Mouse (Mus musculus) urinary bladder, postnatal 36 days (tissue): ENCODE results near the gene Kcng3.

Experiments
- DNase-seq, 2 experiments: peaks; one replicate each; pipeline ENCODE4 v3.0.0; 2022; ENCODE audit warnings: low spot score in 2 of 2, mixed read lengths in 1 of 2

The Kcng3 gene

GRCm38 (mm10) chr17:83631783-83632652 lies at the start of gene Kcng3:
Gene Kcng3 (minus strand): TSS chr17:83631895.
- DNase-seq = peak; percentile 16 to 17

GRCm38 (mm10) chr17:83677370-83677769 lies 45.7 kb upstream of the Kcng3 start:
- DNase-seq = no peak

DNA sequence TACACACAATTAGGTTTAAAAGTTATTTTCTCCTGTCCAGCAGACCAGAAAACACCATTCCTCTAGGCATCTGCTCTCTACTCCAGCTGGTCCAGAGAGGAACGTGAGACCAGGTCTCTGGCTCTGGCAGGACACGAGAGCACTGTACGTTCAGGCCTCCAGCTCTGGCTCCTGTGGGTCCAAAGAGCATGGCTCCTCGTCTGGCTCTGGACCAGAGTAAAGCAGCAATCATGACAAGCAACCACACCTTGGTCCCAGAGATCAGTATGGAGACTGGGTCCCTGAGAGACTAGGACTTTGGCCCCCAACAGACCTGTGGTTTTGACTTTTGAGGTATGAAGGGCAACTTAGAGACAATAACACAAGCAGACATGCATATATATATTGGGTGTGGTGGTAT lies 41.0 kb upstream of the Kcng3 start:
- DNase-seq = no peak

DNA sequence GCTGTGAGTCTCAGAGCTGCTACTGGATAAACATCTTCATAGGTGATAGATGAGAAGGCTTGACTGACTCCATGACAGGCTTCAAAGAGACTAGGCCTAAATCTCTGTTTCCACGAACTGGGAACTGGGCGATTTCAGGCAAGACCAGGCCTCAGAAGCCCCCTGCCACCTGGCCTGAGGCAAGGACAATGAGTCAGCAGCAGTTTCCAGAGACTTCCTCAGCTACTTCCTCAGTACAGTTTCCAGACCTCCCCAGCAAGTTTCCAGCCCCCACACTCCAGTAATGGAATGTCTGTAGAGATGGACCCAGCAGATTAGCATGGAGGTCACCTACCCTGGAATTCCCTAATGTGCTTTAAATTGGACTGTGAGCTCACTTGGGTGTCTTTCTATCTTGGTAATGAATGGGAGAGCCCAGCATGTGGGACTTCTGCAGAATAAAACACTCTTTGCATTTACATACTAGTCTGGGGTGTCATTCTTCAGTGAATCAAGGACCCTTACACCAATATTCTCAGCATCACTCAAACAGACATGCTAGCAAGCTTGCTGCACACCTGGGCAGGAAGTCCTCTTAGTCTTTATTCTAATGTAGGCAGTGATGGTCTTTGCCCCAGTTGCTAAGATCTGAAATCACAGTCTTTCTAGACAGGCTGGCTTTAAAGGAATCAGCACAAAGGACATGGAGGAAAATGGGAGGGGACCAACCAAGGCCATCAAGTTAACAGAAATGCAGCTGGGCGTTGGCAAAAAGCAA lies 36.4 kb upstream of the Kcng3 start:
- DNase-seq = no peak

DNA sequence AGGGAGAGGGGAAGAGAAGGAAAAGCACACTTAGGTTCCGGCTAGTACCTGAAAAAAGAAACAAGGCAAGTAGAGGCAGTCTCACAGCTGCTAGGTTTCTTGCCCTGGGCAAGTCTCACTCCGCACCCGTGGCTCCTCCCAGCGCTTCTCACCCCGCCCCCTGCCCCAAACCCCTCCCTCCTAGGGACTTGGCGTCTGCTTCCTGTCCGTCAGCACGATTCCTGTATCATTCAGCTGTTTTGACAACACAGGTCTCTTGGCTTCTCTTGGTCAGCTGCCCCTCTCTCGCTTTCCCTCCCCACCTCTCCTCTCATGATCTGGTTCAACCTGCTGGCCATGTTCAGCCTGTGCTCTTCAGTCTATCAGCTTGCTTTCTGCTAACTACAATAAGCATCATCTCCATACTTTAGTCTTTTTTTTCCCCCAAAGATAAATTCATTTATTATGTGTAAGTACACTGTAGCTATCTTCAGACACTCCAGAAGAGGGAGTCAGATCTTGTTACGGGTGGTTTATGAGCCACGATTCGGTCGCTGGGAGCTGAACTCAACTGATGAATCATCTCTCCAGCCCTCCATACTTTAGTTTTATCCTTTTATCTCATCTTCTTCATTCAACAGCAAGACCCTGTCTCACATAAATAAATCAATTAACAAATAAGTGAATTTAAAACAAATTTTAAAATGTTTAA lies 35.0 kb upstream of the Kcng3 start:
- no peak for DNase-seq

GRCm38 (mm10) chr17:83664761-83665160 lies 33.1 kb upstream of the Kcng3 start:
- DNase-seq = no peak

DNA sequence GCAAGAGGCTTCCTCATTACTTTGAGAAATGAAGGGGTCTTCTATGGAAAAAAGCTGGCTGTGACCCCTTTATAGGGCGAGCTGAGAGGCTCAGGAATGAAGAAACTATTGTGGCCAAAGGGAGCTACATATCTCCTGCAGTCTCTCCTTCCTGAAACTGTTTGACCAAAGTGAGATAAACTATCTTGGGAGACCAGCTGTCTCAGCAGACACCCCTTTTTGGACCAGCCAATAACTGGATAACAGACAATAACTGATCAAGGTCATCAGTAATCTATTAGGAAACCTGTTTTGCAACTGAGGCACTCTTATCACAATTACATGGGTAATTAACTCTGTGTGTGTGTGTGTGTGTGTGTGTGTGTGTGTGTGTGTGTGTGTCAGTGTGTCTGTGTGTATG lies 27.2 kb upstream of the Kcng3 start:
- no peak for DNase-seq

- DNase-seq = no peak
Observed at GRCm38 (mm10) chr17:83657375-83657774, 25.7 kb upstream of the Kcng3 start.

GRCm38 (mm10) chr17:83655732-83656131 lies 24.0 kb upstream of the Kcng3 start:
- DNase-seq = no peak

GRCm38 (mm10) chr17:83654651-83655136 lies 23.0 kb upstream of the Kcng3 start:
- DNase-seq = no peak

GRCm38 (mm10) chr17:83653635-83654034 lies 21.9 kb upstream of the Kcng3 start:
- DNase-seq = no peak

- DNase-seq = no peak
Observed at GRCm38 (mm10) chr17:83650932-83651682, 19.4 kb upstream of the Kcng3 start.

GRCm38 (mm10) chr17:83649986-83650385 lies 18.3 kb upstream of the Kcng3 start:
- DNase-seq = no peak

DNA sequence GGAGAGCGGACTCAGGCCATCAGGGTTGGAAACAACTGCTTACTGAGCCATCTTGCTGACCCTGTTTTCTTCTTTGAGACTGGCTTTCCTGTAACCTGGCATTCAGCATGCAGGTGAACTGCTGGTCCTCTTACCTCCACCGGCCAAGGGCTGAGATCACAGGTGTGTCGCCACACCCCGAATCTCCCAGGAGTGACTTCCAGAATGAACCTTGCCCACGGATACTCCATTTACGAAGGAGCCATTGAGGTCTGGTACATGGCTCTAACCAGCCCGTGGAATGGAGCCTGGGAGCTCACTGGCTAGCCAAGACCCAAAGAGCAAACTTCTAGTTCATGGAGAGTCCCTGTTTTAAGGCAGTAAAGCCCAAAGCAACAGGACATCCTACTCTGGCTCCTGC lies 15.7 kb upstream of the Kcng3 start:
- DNase-seq = no peak

DNA sequence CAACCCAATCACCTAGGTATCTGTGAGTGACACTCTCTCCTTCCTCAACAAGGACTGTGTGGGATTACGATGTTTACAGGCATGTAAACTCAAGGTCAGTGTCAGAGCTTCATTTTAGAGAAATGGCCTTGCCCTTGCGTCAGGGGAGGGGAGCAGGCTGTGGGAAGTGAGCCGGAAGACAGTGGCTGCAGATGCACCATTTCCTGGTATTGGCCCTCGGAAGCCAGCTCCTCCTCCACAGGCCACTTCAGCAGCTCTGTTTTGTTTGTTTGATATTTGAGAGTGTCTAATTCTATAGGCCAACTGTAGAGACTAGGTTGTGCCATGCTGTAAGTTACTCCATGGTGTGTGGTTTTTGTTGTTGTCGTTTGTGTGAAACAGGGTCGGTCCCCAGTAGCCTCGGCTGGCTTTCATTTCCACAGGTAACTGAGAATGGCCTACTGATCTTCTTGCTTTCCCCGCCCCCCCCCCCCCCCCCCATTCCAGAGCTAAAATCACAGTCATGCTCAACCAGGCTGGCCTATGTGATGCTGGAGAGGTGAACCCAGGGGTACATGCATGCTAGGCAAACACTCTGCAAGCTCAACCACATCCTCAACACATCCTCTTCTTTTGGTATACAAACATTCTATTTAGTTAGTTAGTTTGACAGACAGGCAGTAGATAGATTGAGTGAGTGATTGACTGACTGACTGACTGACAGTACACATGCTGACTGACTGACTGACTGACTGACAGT lies 14.9 kb upstream of the Kcng3 start:
- DNase-seq = no peak

- peak; percentile 15 to 42 for DNase-seq
Observed at GRCm38 (mm10) chr17:83645226-83645808, 13.6 kb upstream of the Kcng3 start.

DNA sequence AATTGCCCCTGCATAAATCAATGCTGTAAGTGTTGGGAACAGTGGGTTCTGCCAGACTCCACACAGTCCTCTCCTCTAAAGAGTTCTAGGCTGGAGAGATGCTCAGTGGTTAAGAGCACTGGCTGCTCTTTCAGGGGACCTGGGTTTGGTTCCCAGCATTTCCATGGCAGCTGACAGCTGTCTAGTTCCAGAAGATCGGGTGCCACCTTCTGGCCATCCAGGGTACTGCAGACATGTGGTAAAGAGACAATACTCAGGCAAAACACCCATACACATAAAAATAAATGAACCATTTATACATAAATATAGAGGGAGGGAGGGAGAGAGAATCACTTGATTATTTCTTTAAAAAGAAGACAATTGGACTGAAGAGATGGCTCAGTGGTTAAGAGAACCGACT lies 5.7 kb upstream of the Kcng3 start:
- DNase-seq = no peak

DNA sequence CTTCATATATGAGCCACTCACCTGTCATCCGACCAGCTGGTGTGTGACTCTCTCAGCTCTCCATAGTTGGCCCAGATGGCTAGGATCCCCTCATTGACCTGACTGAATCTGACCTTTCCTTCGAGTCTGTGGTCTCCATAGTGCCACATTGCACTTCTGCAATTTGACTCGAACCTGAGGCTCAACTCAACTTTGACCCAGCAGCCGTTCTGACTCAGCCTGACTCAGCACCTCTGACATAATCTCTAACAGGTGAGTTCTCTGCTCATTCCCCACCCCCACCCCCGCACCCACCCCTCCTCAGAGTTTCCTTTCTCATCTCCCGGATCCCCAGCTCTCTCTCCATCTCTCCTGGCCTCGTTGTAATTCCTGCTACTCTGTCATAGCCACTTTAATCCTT lies 4.7 kb upstream of the Kcng3 start:
- DNase-seq = no peak

DNA sequence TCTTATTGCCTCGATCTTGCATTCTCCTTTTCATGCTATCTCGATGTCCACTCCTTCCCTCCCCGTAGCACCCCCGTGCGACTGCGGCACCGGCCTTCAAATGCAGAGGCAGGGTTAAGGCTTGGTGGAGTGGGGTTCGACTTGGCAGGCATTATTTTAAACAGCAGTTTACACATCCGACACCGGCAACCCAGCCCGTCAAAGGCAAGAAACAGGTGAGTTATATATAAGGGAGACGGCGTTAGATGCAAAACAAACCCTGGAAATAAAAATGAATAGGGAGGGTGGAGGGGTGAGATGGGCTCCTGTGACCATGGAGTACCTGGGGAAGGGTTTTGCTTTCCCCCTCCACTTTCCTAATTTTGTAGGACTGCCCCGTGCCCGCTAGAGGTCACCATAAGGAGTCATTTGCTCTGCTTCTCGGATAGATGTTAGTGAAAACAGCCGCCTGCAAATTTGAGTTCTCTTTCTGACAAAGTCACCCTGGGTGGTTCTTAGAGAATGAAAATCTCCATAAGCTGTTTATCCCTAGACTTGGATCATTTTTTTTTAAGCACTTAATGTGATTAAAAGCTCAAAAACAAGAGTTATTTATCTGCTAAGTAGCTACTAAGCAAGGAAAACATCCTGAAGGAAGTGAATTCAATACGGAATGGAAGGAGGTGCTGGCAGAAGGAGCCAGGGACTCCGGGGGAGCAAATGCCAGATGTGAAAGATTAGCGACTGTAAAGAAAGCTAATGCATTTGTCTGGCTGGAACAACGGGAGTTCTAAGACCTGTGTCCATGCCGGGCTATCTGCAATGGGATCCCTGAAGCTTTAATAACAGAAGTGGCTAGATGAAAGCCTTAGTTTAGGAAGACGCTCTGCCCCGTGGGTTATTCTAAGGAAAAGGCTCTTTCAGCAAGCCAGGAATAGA lies 1.2 kb upstream of the Kcng3 start:
- peak; percentile 44 to 54 for DNase-seq
